Mouse (Mus musculus): ENCODE results near the gene Zfand4.

GRCm38 (mm10) chr6:116275695-116276094 lies 11.7 kb downstream of the Zfand4 start:
- TF ChIP-seq POLR2A (IDR thresholded peaks at IDR 0.05; ENCODE audit: low read depth, low read length) (no peak), CTCF (IDR thresholded peaks at IDR 0.05; ENCODE audit: extremely low read depth, insufficient read depth, insufficient read length, insufficient replicate concordance) (no peak)
